Mouse (Mus musculus): Measurements from ENCODE around the gene Gon7. TPM values are rescaled to one million over a fixed set of nuclear protein-coding genes. Genes with fewer than 3 reads are reported as not detected.

Gene Gon7
- total RNA-seq, 1 experiment = 34.2 TPM

- Histone ChIP-seq H3K4me1 (ENCODE audit: control insufficient read depth in 2 of 2, insufficient read depth in 2 of 2, low read length in 2 of 2, poor library complexity in 1 of 2) (peaks cover 8 to 31% of the 10 kb centered on the region in 2 experiments; a peak in 3 of 4 replicates), H3K4me3 (ENCODE audit: insufficient read depth in 1 of 2, low read depth in 1 of 2, low read length in 2 of 2, poor library complexity in 1 of 2, severe bottlenecking in 1 of 2) (peak overlapping the region in 1 of 2 experiments; percentile 33; a peak in 2 of 4 replicates), H3K36me3 (ENCODE audit: control insufficient read depth, insufficient read depth, low read length, poor library complexity, severe bottlenecking) (no peaks in the 10 kb centered on the region), H3K9ac (ENCODE audit: insufficient read depth, low read depth, low read length, poor library complexity, severe bottlenecking) (peak overlapping the region; percentile 3; the same call in 1 of the 2 replicates), H3K27ac (ENCODE audit: insufficient read depth, low read depth, low read length, poor library complexity, severe bottlenecking) (no peak overlapping the region), H3K9me3 (ENCODE audit: control insufficient read depth, insufficient read depth, low read depth, low read length) (no peaks in the 10 kb centered on the region)
- TF ChIP-seq ZNF384 (IDR thresholded peaks at IDR 0.05; ENCODE audit: low read depth, low read length) (no peak), HCFC1 (IDR thresholded peaks at IDR 0.05; ENCODE audit: borderline replicate concordance, insufficient read depth, low read length) (no peak), MAFK (IDR thresholded peaks at IDR 0.05; ENCODE audit: insufficient read depth, low read depth, low read length) (no peak), CHD2 (IDR thresholded peaks at IDR 0.05; ENCODE audit: low read depth, low read length) (no peak), ZC3H11A (IDR thresholded peaks at IDR 0.05; ENCODE audit: borderline replicate concordance, low read depth, low read length) (no peak)
- in situ Hi-C loops (cut with MboI; ENCODE audit: low sequenced_read_pairs in 2 of 2, unreplicated experiment in 2 of 2) = loop anchor here in 1 of 2 experiments (10.0 kb wide), 1 partner anchor 218 kb away; no protein-coding TSS in a partner anchor
- DNase-seq (ENCODE audit: low read depth, low spot score) = no peak
Observed at GRCm38 (mm10) chr12:102722451-102722850, 35.2 kb downstream of the Gon7 start.

- Histone ChIP-seq H3K9me3 (ENCODE audit: control insufficient read depth, insufficient read depth, low read depth, low read length) (no peaks in the 10 kb centered on the region), H3K27ac (ENCODE audit: insufficient read depth, low read depth, low read length, poor library complexity, severe bottlenecking) (no peak overlapping the region; the same call in 1 of the 2 replicates), H3K9ac (ENCODE audit: insufficient read depth, low read depth, low read length, poor library complexity, severe bottlenecking) (peak overlapping the region; percentile 55; the same call in 1 of the 2 replicates), H3K36me3 (ENCODE audit: control insufficient read depth, insufficient read depth, low read length, poor library complexity, severe bottlenecking) (no peaks in the 10 kb centered on the region), H3K4me1 (ENCODE audit: control insufficient read depth in 2 of 2, insufficient read depth in 2 of 2, low read length in 2 of 2, poor library complexity in 1 of 2) (peaks cover 5 to 22% of the 10 kb centered on the region in 2 experiments; a peak in 3 of 4 replicates), H3K4me3 (ENCODE audit: insufficient read depth in 1 of 2, low read depth in 1 of 2, low read length in 2 of 2, poor library complexity in 1 of 2, severe bottlenecking in 1 of 2) (peak overlapping the region; percentile 37 to 49)
- peak; percentile 90 for DNase-seq (ENCODE audit: low read depth, low spot score)
- TF ChIP-seq ZC3H11A (IDR thresholded peaks at IDR 0.05; ENCODE audit: borderline replicate concordance, low read depth, low read length) (peak; percentile 73), HCFC1 (IDR thresholded peaks at IDR 0.05; ENCODE audit: borderline replicate concordance, insufficient read depth, low read length) (no peak), MAFK (IDR thresholded peaks at IDR 0.05; ENCODE audit: insufficient read depth, low read depth, low read length) (peak; percentile 76)
- in situ Hi-C loops (cut with MboI; ENCODE audit: low sequenced_read_pairs in 2 of 2, unreplicated experiment in 2 of 2) = loop anchor here in 1 of 2 experiments (10.0 kb wide), 1 partner anchor 215 kb away; no protein-coding TSS in a partner anchor
Observed at GRCm38 (mm10) chr12:102719552-102720315, 37.9 kb downstream of the Gon7 start.

- no peak for TF ChIP-seq ZC3H11A (IDR thresholded peaks at IDR 0.05; ENCODE audit: borderline replicate concordance, low read depth, low read length)
- H3K27ac ChIP-seq (ENCODE audit: insufficient read depth, low read depth, low read length, poor library complexity, severe bottlenecking) = peak overlapping the region; percentile 6; the same call in 1 of the 2 replicates
Observed at GRCm38 (mm10) chr12:102714654-102715395, 42.8 kb downstream of the Gon7 start.

GRCm38 (mm10) chr12:102714116-102714515 is 43.5 kb downstream of the Gon7 start:
- in situ Hi-C loops (cut with MboI; ENCODE audit: low sequenced_read_pairs in 2 of 2, unreplicated experiment in 2 of 2) = no loop called here
- Histone ChIP-seq H3K9me3 (ENCODE audit: control insufficient read depth, insufficient read depth, low read depth, low read length) (no peaks in the 10 kb centered on the region), H3K36me3 (ENCODE audit: control insufficient read depth, insufficient read depth, low read length, poor library complexity, severe bottlenecking) (no peaks in the 10 kb centered on the region), H3K4me1 (ENCODE audit: control insufficient read depth in 2 of 2, insufficient read depth in 2 of 2, low read length in 2 of 2, poor library complexity in 1 of 2) (peaks cover 19 to 26% of the 10 kb centered on the region in 2 experiments), H3K4me3 (ENCODE audit: insufficient read depth in 1 of 2, low read depth in 1 of 2, low read length in 2 of 2, poor library complexity in 1 of 2, severe bottlenecking in 1 of 2) (no peak overlapping the region), H3K27ac (ENCODE audit: insufficient read depth, low read depth, low read length, poor library complexity, severe bottlenecking) (no peak overlapping the region; the same call in 1 of the 2 replicates), H3K9ac (ENCODE audit: insufficient read depth, low read depth, low read length, poor library complexity, severe bottlenecking) (peak overlapping the region; percentile 19; the same call in 1 of the 2 replicates)
- DNase-seq (ENCODE audit: low read depth, low spot score) = no peak
- TF ChIP-seq ZNF384 (IDR thresholded peaks at IDR 0.05; ENCODE audit: low read depth, low read length) (no peak), MAFK (IDR thresholded peaks at IDR 0.05; ENCODE audit: insufficient read depth, low read depth, low read length) (no peak), HCFC1 (IDR thresholded peaks at IDR 0.05; ENCODE audit: borderline replicate concordance, insufficient read depth, low read length) (no peak), ZC3H11A (IDR thresholded peaks at IDR 0.05; ENCODE audit: borderline replicate concordance, low read depth, low read length) (no peak), CHD2 (IDR thresholded peaks at IDR 0.05; ENCODE audit: low read depth, low read length) (no peak)

More at GRCm38 (mm10) chr12:102714654-102715395, 42.8 kb downstream of the Gon7 start:
- DNase-seq (ENCODE audit: low read depth, low spot score) = no peak
- H3K36me3 ChIP-seq (ENCODE audit: control insufficient read depth, insufficient read depth, low read length, poor library complexity, severe bottlenecking) = no peaks in the 10 kb centered on the region
- peaks cover 19 to 29% of the 10 kb centered on the region in 2 experiments for H3K4me1 ChIP-seq (ENCODE audit: control insufficient read depth in 2 of 2, insufficient read depth in 2 of 2, low read length in 2 of 2, poor library complexity in 1 of 2)
- in situ Hi-C loops (cut with MboI; ENCODE audit: low sequenced_read_pairs in 2 of 2, unreplicated experiment in 2 of 2) = no loop called here
- no peak overlapping the region for H3K4me3 ChIP-seq (ENCODE audit: insufficient read depth in 1 of 2, low read depth in 1 of 2, low read length in 2 of 2, poor library complexity in 1 of 2, severe bottlenecking in 1 of 2)
- no peak overlapping the region for H3K9ac ChIP-seq (ENCODE audit: insufficient read depth, low read depth, low read length, poor library complexity, severe bottlenecking)
- no peaks in the 10 kb centered on the region for H3K9me3 ChIP-seq (ENCODE audit: control insufficient read depth, insufficient read depth, low read depth, low read length)
